Mouse (Mus musculus) cerebellum, adult 11-12 months (tissue): Measurements from ENCODE around the gene Rnase13.

Experiments
- DNase-seq: peaks from one replicate; pipeline ENCODE4 v3.0.0; 2022

The Rnase13 gene

GRCm38 (mm10) chr14:51913062-51913959, 9.3 kb downstream of the Rnase13 start:
- peak; percentile 78 for DNase-seq

- no peak for DNase-seq
Observed at GRCm38 (mm10) chr14:51912391-51913061, 10.0 kb downstream of the Rnase13 start.

GRCm38 (mm10) chr14:51911301-51911700, 11.3 kb downstream of the Rnase13 start:
- DNase-seq, result no peak

DNA sequence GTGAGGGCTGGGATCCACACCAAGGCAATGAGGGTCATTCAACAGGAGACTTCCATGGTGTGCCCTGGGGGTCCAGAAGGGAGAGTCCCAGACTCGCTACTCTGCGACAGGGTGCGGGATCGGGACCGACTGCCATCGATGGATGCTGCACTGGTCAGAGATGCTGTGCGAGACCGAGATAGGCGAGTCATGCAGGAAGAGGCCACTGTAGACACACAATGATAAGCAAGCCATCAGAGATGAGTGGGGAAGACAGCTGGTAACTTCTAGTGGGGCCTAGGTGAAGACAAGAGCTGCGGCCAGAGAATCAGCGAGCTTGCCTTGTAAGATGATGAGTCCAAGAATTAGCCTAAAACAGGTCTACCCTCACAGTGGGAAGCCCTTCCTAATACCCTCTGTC, 16.5 kb downstream of the Rnase13 start:
- no peak for DNase-seq

DNA sequence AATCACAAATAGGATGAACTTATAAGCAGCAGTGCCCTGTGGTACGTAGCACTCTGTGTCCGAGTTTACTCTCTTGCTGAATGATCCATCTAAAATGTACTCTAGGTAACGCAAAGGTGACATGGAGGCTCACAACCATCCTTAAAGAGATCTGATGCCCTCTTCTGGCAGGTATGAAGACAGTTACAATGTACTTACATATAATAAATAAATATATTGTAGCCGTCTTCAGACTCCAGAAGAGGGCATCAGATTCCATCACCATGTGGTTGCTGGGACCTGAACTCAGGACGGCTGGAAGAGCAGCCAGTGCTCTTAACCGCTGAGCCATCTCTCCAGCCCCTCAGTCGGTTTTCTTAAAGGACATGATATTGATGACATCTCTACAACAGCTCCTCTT, 17.9 kb downstream of the Rnase13 start:
- no peak for DNase-seq

- DNase-seq, result no peak
Observed at GRCm38 (mm10) chr14:51903782-51904181, 18.8 kb downstream of the Rnase13 start.

GRCm38 (mm10) chr14:51902806-51903710, 19.5 kb downstream of the Rnase13 start:
- DNase-seq, result peak; percentile 58

DNA sequence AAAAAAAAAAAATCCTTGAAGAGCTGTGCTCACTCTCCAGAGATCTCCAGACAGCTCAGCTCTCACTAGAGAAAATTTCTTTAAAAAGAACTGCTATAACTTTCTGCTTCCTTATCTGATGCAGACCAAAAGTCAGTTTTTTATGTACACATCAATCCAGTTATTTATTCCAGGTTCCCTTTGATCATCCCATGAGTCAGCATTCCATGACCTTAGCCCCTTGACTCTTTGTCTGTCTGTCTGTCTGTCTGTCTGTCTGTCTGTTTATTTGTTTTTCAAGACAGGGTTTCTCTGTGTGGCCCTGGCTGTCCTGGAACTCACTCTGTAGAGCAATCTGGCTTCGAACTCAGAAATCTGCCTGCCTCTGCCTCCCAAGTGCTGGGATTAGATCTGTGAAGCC, 23.2 kb downstream of the Rnase13 start:
- DNase-seq, result no peak

DNA sequence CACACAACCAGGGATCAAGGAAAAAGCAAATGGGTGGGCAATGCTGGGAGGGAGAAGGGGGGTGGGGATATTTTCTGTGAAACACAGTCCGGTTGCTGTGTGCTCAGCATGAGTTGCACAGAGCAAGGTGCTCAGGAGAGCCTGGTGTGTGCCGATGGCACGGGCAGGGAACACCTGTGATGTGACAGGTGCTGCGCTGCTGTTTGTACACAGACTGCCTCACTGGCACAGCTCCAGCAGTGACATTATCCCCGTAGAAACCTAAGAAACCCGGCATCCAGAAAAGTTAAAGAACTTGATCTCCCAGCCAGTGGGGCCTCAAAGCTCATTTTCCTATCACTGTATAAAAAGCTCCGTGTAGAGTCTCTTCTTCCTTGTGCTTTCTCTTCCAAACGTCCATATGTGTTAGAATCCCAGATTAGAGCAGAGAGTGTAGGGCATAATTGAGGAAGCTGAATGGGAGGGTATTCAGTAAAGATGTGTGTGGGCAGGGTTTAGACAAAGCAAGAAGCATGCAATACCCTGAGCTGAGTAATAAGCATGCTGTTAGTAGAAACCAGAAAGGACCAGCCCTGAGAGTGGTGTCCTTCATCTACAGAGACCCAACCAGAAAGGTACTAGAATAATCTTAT, 25.9 kb downstream of the Rnase13 start:
- no peak for DNase-seq

DNA sequence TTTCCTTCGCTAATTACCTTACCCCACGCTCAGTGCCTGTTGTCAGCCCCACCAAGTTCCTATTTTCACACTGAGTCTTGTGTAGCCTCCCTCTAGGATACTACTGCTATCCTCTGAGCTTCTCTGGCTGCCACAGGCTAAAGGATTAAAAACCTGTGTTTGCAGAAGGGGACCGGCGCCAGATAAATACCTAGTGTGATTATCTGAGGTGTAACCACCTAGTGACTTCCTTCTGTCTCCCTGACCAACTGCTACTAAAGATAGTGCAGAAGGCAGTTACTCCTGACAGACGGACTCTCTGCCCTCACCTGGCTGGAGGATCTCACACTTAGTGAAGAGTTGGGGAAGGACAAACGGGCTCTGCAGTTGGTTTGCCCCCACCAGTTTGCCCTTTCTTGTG, 26.6 kb downstream of the Rnase13 start:
- no peak for DNase-seq

DNA sequence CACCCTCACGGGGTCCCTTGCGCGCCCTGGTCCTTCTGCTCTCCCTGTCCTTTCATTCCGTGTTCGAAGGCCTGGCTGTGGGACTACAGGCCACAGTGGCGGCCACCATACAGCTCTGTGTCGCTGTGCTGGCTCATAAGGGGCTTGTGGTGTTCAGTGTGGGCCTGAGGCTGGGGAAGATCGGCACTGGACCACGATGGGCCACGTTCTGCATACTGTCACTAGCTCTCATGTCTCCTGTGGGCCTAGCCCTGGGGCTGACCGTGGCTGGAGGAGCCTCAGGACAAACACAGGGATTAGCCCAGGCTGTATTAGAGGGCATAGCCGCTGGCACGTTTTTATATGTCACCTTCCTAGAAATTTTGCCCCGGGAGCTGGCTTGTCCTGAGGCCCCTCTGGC, 27.5 kb downstream of the Rnase13 start:
- no peak for DNase-seq

GRCm38 (mm10) chr14:51893809-51894208, 28.8 kb downstream of the Rnase13 start:
- DNase-seq, result no peak

- DNase-seq, result no peak
Observed at GRCm38 (mm10) chr14:51893094-51893794, 29.3 kb downstream of the Rnase13 start.

- no peak for DNase-seq
Observed at GRCm38 (mm10) chr14:51892191-51892939, 30.2 kb downstream of the Rnase13 start, which contains the start of gene Slc39a2. TSS of gene Slc39a2 (plus strand) at chr14:51892889.

DNA sequence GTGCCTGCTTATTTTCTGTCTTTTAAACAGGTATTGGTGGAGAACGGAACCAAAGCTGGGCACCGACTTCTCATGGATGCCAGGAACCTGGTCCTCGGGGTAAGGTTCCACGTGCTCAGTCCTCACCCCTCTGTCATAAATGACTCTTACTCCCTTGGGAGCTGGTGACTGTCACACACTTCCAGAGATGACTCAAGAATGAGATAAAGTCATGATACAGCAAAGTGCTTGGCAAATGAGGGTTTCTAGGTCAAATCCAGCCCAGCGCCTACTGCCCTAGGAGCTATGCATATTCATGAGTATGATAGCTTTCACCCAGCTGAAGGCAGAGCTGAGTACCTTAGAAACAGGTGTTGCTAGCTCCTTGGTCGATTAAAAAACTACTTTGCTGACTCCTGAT, 32.7 kb downstream of the Rnase13 start:
- no peak for DNase-seq

- DNase-seq, result no peak
Observed at GRCm38 (mm10) chr14:51886051-51886450, 36.5 kb downstream of the Rnase13 start.

DNA sequence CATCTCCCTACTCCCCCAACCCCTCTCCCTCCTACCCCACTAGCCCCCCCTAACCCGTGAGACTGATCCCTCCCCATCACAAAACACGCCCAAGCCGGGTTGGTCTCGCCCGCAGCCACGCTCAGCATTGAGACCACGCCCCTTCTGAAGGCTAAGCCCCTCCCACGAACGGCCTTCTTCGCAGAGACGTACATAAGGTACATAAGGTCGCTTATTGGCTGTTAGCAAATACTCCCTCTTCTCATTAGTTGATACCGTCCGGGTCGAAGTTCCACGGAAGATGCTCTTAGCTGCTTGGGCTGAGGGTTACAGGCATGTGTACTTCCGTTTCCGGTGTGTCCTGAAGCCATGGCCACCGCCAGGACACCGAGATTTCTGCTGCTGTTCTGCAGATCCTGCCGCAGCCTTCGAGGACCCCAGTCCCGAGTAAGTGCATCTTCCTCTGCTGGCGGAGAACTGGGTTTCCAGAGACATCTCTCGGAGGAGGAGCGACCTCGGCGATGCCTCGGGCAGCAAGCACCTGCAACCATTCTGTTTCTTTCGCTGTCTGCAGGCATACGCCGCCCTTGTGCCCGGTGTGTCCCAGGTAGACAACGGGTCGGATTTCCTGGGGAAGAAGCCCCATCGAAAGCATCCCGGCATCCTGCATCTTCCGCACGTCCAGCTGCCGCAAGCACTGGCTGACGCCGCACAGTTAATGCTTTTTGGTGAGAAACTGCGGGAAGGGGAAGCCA, 37.8 kb downstream of the Rnase13 start, which contains the start of gene Mettl17:
Gene Mettl17 (plus strand): TSS at position 245 of the 734 bp plus-strand sequence.
- peak; percentile 94 for DNase-seq

- no peak for DNase-seq
Observed at GRCm38 (mm10) chr14:51884031-51884544, 38.5 kb downstream of the Rnase13 start.

- peak; percentile 65 for DNase-seq
Observed at GRCm38 (mm10) chr14:51883527-51884030, 39.0 kb downstream of the Rnase13 start.

GRCm38 (mm10) chr14:51877517-51877916, 45.1 kb downstream of the Rnase13 start:
- DNase-seq, result no peak
